9 mouse cellular contexts compared by ENCODE assay signal in the genomic region with DNA sequence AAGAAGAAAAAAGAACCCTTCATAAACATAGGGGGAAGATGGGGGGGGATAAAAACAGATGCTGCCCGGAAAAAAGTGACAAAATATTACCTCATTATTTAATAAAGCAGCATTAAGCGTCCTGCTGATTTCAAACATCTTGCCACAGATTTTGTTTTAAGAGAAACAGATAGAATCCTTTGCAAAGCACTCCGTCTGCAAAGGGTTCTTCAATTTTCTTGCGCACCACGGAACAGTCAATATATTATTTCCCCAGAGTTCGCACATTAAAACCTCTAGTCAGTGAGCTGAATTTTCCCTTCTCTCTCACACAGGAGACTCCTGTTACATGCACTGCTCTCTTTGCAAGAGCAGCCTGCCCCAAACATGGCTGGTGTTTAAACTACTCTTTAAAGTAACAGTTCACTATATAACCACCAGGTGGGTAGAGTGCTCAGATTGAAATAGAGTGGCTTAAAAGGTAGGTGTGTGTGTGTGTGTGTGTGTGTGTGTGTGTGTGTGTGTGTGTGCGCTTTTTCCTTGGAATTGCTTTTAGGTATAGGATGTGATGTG.
DNase-seq lines count a peak whose midpoint lies in the region; ATAC-seq lines count a peak whose summit lies in the region.
"Had no signal": no experiment of that assay in that cellular context is flagged by ENCODE, and none has a peak within 500 bp of the region (broad histone marks: within the 10 kb centered on the region; RNA-seq: fewer than 3 reads in every experiment).

No protein-coding gene starts in this region.

- H3K4me1 ChIP-seq in forebrain, embryonic 14.5 days (ENCODE audit: control insufficient read depth, insufficient read depth, low read length): peaks cover 14% of the 10 kb centered on the region; the same call in 1 of the 2 replicates
- H3K4me1 ChIP-seq in midbrain, embryonic 13.5 days (replicated peaks): peaks cover 33% of the 10 kb centered on the region

- no peaks in the 10 kb centered on the region for H3K36me3 ChIP-seq in forebrain, embryonic 14.5 days (ENCODE audit: control insufficient read depth, insufficient read depth, low read length)
- H3K36me3 ChIP-seq in midbrain, embryonic 13.5 days: no peaks in the 10 kb centered on the region
- H3K36me3 ChIP-seq: embryonic facial prominence, embryonic 12.5 days; heart, embryonic 13.5 days had no signal

- DNase-seq in ZHBTc4 (ENCODE audit: low read depth, low spot score): peak; percentile 33
- DNase-seq in cerebellum, adult 18-20 months: peak; percentile 35 to 56
- peak; percentile 82 for DNase-seq in forebrain, embryonic 14.5 days (ENCODE audit: low spot score)
- DNase-seq in thymus, postnatal 36 days: no peak
- DNase-seq in adrenal gland, postnatal 36 days: no peak

- H3K27me3 ChIP-seq in forebrain, embryonic 14.5 days (replicated peaks; ENCODE audit: control insufficient read depth, insufficient read depth, low read length): no peaks in the 10 kb centered on the region
- H3K27me3 ChIP-seq in midbrain, embryonic 13.5 days: peaks cover 6% of the 10 kb centered on the region; the same call in 1 of the 2 replicates
- H3K27me3 ChIP-seq: embryonic facial prominence, embryonic 12.5 days; heart, embryonic 13.5 days had no signal

- peak overlapping the region; percentile 54 for H3K4me2 ChIP-seq in forebrain, embryonic 14.5 days (ENCODE audit: low read length)
- peak overlapping the region; percentile 57 for H3K4me2 ChIP-seq in midbrain, embryonic 13.5 days (replicated peaks)
- H3K4me2 ChIP-seq: embryonic facial prominence, embryonic 12.5 days; heart, embryonic 13.5 days had no signal

- H3K4me3 ChIP-seq in forebrain, embryonic 14.5 days (ENCODE audit: low read depth, low read length): peak overlapping the region; percentile 30
- peak overlapping the region; percentile 39 for H3K4me3 ChIP-seq in midbrain, embryonic 13.5 days (replicated peaks)
- H3K4me3 ChIP-seq: embryonic facial prominence, embryonic 12.5 days; heart, embryonic 13.5 days had no signal

- ATAC-seq in forebrain, embryonic 14.5 days: no peak
- peak; percentile 35; the same call in 1 of the 2 replicates for ATAC-seq in midbrain, embryonic 13.5 days
- no peak for ATAC-seq in inflammation-experienced regulatory T-cells, adult 6 months

- peak overlapping the region; percentile 58 for H3K9ac ChIP-seq in forebrain, embryonic 14.5 days (ENCODE audit: low read length)
- peak overlapping the region; percentile 61 for H3K9ac ChIP-seq in midbrain, embryonic 13.5 days (replicated peaks)
- H3K9ac ChIP-seq: embryonic facial prominence, embryonic 12.5 days; heart, embryonic 13.5 days had no signal

- no peaks in the 10 kb centered on the region for H3K9me3 ChIP-seq in forebrain, embryonic 14.5 days (replicated peaks; ENCODE audit: control insufficient read depth, low read length)
- H3K9me3 ChIP-seq in midbrain, embryonic 13.5 days: no peaks in the 10 kb centered on the region
- H3K9me3 ChIP-seq: embryonic facial prominence, embryonic 12.5 days; heart, embryonic 13.5 days had no signal

- WGBS in forebrain, embryonic 14.5 days: 45% methylated on average over 7 of the region's 7 CpGs
- 58% methylated on average over 7 of the region's 7 CpGs for WGBS in midbrain, embryonic 13.5 days

- peak overlapping the region; percentile 70 for H3K27ac ChIP-seq in forebrain, embryonic 14.5 days (ENCODE audit: low read depth, low read length)
- peak overlapping the region; percentile 87 for H3K27ac ChIP-seq in midbrain, embryonic 13.5 days
- H3K27ac ChIP-seq: embryonic facial prominence, embryonic 12.5 days; heart, embryonic 13.5 days had no signal

Comparison
In these comparisons a context has a peak if more than half of its experiments do, and no peak if none do; other contexts are left out.
1. DNase-seq: peak in ZHBTc4 (single experiment), cerebellum, adult 18-20 months (2 of 2) and forebrain, embryonic 14.5 days (single experiment); none in thymus, postnatal 36 days (0 of 2) and adrenal gland, postnatal 36 days (0 of 2).